In genomic region chr1:44679415-44679814, GRCm38 (mm10) we compare ENCODE assay signal across 14 mouse cellular contexts.
A peak's percentile ranks its signal among the peaks of the same experiment; 100 is the strongest.
DNase-seq lines count a peak whose midpoint lies in the region; ATAC-seq and TF ChIP-seq lines count a peak whose summit lies in the region.
"Had no signal": no experiment of that assay in that cellular context is flagged by ENCODE, and none has a peak within 500 bp of the region (broad histone marks: within the 10 kb centered on the region; RNA-seq: fewer than 3 reads in every experiment).

No protein-coding gene starts in this region.

- no peaks in the 10 kb centered on the region for H3K79me2 ChIP-seq in heart, adult 2 months (replicated peaks; ENCODE audit: control insufficient read depth, insufficient read depth, low read length)

- no peaks in the 10 kb centered on the region for H3K4me1 ChIP-seq in hindbrain, embryonic 16.5 days (ENCODE audit: control insufficient read depth, insufficient read depth, low read depth, low read length)
- H3K4me1 ChIP-seq in hindbrain, embryonic 13.5 days (replicated peaks) = no peaks in the 10 kb centered on the region
- H3K4me1 ChIP-seq in midbrain, postnatal 0 days (ENCODE audit: insufficient read depth, low read length) = no peaks in the 10 kb centered on the region
- no peaks in the 10 kb centered on the region for H3K4me1 ChIP-seq in midbrain, embryonic 11.5 days (ENCODE audit: control insufficient read depth, insufficient read depth, low read length)
- H3K4me1 ChIP-seq in heart, adult 2 months (ENCODE audit: control insufficient read depth, insufficient read depth, low read length) = no peaks in the 10 kb centered on the region
- H3K4me1 ChIP-seq: heart, embryonic 10.5 days; intestine, embryonic 15.5 days had no signal

- H3K4me2 ChIP-seq in hindbrain, embryonic 16.5 days (ENCODE audit: low read length) = no peak overlapping the region
- H3K4me2 ChIP-seq in hindbrain, embryonic 13.5 days = no peak overlapping the region
- H3K4me2 ChIP-seq in midbrain, postnatal 0 days (ENCODE audit: low read depth, low read length, poor library complexity, severe bottlenecking) = no peak overlapping the region
- H3K4me2 ChIP-seq in midbrain, embryonic 11.5 days = no peak overlapping the region
- H3K4me2 ChIP-seq: intestine, embryonic 15.5 days had no signal

- ATAC-seq in hindbrain, embryonic 16.5 days = peak; percentile 42; the same call in 1 of the 2 replicates
- ATAC-seq in hindbrain, embryonic 13.5 days (ENCODE audit: low FRiP score) = no peak
- ATAC-seq in midbrain, postnatal 0 days (ENCODE audit: low FRiP score) = no peak
- ATAC-seq in midbrain, embryonic 11.5 days (ENCODE audit: low FRiP score) = no peak
- ATAC-seq: intestine, embryonic 15.5 days had no signal

- WGBS in hindbrain, embryonic 16.5 days = 66% methylated on average over 3 of the region's 3 CpGs
- WGBS in hindbrain, embryonic 13.5 days = 76% methylated on average over 3 of the region's 3 CpGs
- 71% methylated on average over 3 of the region's 3 CpGs for WGBS in midbrain, postnatal 0 days
- WGBS in midbrain, embryonic 11.5 days = 76% methylated on average over 3 of the region's 3 CpGs
- WGBS in heart, adult 2 months = 70% methylated on average over 3 of the region's 3 CpGs

- no peak overlapping the region for H3K4me3 ChIP-seq in hindbrain, embryonic 16.5 days (ENCODE audit: low read length)
- no peak overlapping the region for H3K4me3 ChIP-seq in hindbrain, embryonic 13.5 days
- no peak overlapping the region for H3K4me3 ChIP-seq in midbrain, postnatal 0 days (ENCODE audit: low read depth, low read length)
- no peak overlapping the region for H3K4me3 ChIP-seq in midbrain, embryonic 11.5 days (ENCODE audit: low read depth, low read length)
- no peak overlapping the region for H3K4me3 ChIP-seq in heart, adult 2 months
- H3K4me3 ChIP-seq: heart, embryonic 10.5 days; intestine, embryonic 15.5 days had no signal

- intact Hi-C loops in heart, adult 2 months (cut with DNase I) = no loop called here

- no peak overlapping the region for H3K9ac ChIP-seq in hindbrain, embryonic 16.5 days (ENCODE audit: low read depth, low read length)
- H3K9ac ChIP-seq in hindbrain, embryonic 13.5 days = no peak overlapping the region
- no peak overlapping the region for H3K9ac ChIP-seq in midbrain, postnatal 0 days (replicated peaks; ENCODE audit: low read length, poor library complexity, severe bottlenecking)
- no peak overlapping the region for H3K9ac ChIP-seq in midbrain, embryonic 11.5 days (ENCODE audit: low read length)
- no peak overlapping the region for H3K9ac ChIP-seq in heart, adult 2 months (ENCODE audit: low read depth, low read length)
- H3K9ac ChIP-seq: intestine, embryonic 15.5 days; liver, embryonic 14.5 days had no signal

- no peak for TF ChIP-seq CTCF in midbrain, postnatal 0 days (IDR thresholded peaks at IDR 0.05)
- TF ChIP-seq CTCF in heart, adult 2 months (IDR thresholded peaks at IDR 0.05) = no peak

- no peak for TF ChIP-seq POLR2A in heart, adult 2 months (IDR thresholded peaks at IDR 0.05; ENCODE audit: insufficient read depth, low read depth, low read length)

- TF ChIP-seq EP300 in heart, adult 2 months (IDR thresholded peaks at IDR 0.05; ENCODE audit: insufficient read depth, low read depth, low read length) = no peak

- peak; percentile 3 for DNase-seq in midbrain, postnatal 0 days (ENCODE audit: low spot score)
- no peak for DNase-seq in midbrain, embryonic 11.5 days (ENCODE audit: low spot score, missing footprints)
- peak; percentile 85 for DNase-seq in forelimb bud, embryonic 11.5 days (ENCODE audit: low read depth, low spot score)
- DNase-seq in heart, adult 2 months = no peak
- no peak for DNase-seq in frontal cortex, postnatal 10 days (ENCODE audit: low spot score in 2 of 2)
- DNase-seq in right cerebral cortex, postnatal 36 days (ENCODE audit: low spot score in 2 of 2) = no peak
- DNase-seq: adrenal gland, postnatal 10 days; cerebellum, adult 9-11 months; heart, postnatal 36 days had no signal

- H3K27me3 ChIP-seq in hindbrain, embryonic 16.5 days (replicated peaks; ENCODE audit: control insufficient read depth, insufficient read depth, low read length) = no peaks in the 10 kb centered on the region
- no peaks in the 10 kb centered on the region for H3K27me3 ChIP-seq in hindbrain, embryonic 13.5 days
- no peaks in the 10 kb centered on the region for H3K27me3 ChIP-seq in midbrain, postnatal 0 days (ENCODE audit: insufficient read depth, low read length)
- H3K27me3 ChIP-seq in midbrain, embryonic 11.5 days (ENCODE audit: control insufficient read depth, insufficient read depth, low read length) = no peaks in the 10 kb centered on the region
- no peaks in the 10 kb centered on the region for H3K27me3 ChIP-seq in heart, adult 2 months (ENCODE audit: control insufficient read depth, insufficient read depth, low read length)
- H3K27me3 ChIP-seq: intestine, embryonic 15.5 days had no signal

- H3K36me3 ChIP-seq in hindbrain, embryonic 16.5 days (ENCODE audit: control insufficient read depth, insufficient read depth, low read length) = no peaks in the 10 kb centered on the region
- no peaks in the 10 kb centered on the region for H3K36me3 ChIP-seq in hindbrain, embryonic 13.5 days
- no peaks in the 10 kb centered on the region for H3K36me3 ChIP-seq in midbrain, postnatal 0 days (ENCODE audit: insufficient read depth, low read length)
- no peaks in the 10 kb centered on the region for H3K36me3 ChIP-seq in midbrain, embryonic 11.5 days (ENCODE audit: control insufficient read depth, insufficient read depth, low read length)
- no peaks in the 10 kb centered on the region for H3K36me3 ChIP-seq in heart, adult 2 months (ENCODE audit: control insufficient read depth, insufficient read depth, low read length)
- H3K36me3 ChIP-seq: heart, embryonic 10.5 days; intestine, embryonic 15.5 days had no signal

- no peaks in the 10 kb centered on the region for H3K9me3 ChIP-seq in hindbrain, embryonic 16.5 days (ENCODE audit: control insufficient read depth, low read length)
- no peaks in the 10 kb centered on the region for H3K9me3 ChIP-seq in hindbrain, embryonic 13.5 days
- H3K9me3 ChIP-seq in midbrain, postnatal 0 days (ENCODE audit: low read length) = no peaks in the 10 kb centered on the region
- H3K9me3 ChIP-seq in midbrain, embryonic 11.5 days (ENCODE audit: control insufficient read depth, low read length) = no peaks in the 10 kb centered on the region
- H3K9me3 ChIP-seq: heart, embryonic 10.5 days; intestine, embryonic 15.5 days had no signal

- no peak overlapping the region for H3K27ac ChIP-seq in hindbrain, embryonic 16.5 days (ENCODE audit: low read depth, low read length)
- no peak overlapping the region for H3K27ac ChIP-seq in hindbrain, embryonic 13.5 days
- H3K27ac ChIP-seq in midbrain, postnatal 0 days (ENCODE audit: low read depth, low read length) = no peak overlapping the region
- no peak overlapping the region for H3K27ac ChIP-seq in midbrain, embryonic 11.5 days (ENCODE audit: low read depth, low read length)
- H3K27ac ChIP-seq in heart, adult 2 months = no peak overlapping the region
- H3K27ac ChIP-seq: heart, embryonic 10.5 days; intestine, embryonic 15.5 days; liver, embryonic 14.5 days had no signal

Comparison
In these comparisons a context has a peak if more than half of its experiments do, and no peak if none do; other contexts are left out.
1. DNase-seq: peak in midbrain, postnatal 0 days (single experiment) and forelimb bud, embryonic 11.5 days (single experiment); none in midbrain, embryonic 11.5 days (single experiment), heart, adult 2 months (0 of 2), frontal cortex, postnatal 10 days (0 of 2) and right cerebral cortex, postnatal 36 days (0 of 2).